Mouse (Mus musculus) midbrain, embryonic 13.5 days (tissue): Measurements from ENCODE around the gene Tmem130. TPM values are rescaled to one million over a fixed set of nuclear protein-coding genes. Genes with fewer than 3 reads are reported as not detected.
A peak's percentile ranks its signal among the peaks of the same experiment; 100 is the strongest.
"Not testable (repeated sequence)": the region's sequence is repeated elsewhere in the genome, so short reads cannot be mapped to it uniquely, and the experiment has no call there.

ENCODE experiments used
- ATAC-seq: fragments of 200-750 bp; cut with Nextera tagmentation; 2 replicates; pipeline ENCODE4 v1.8.0; 2017; ENCODE audit warnings: mild to moderate bottlenecking, moderate TSS enrichment, moderate library complexity
- H3K27ac ChIP-seq: fragments of 300-500 bp; sonication (generic); 2 replicates; pipeline ENCODE4 v1.5.1; 2015; ENCODE audit warnings: inconsistent platforms, mild to moderate bottlenecking, moderate library complexity
- H3K27me3 ChIP-seq: fragments of 300-500 bp; sonication (generic); 2 replicates; pipeline ENCODE4 v1.6.1; 2015; ENCODE audit warnings: mild to moderate bottlenecking, inconsistent platforms
- H3K36me3 ChIP-seq: fragments of 300-500 bp; sonication (generic); 2 replicates; pipeline ENCODE4 v1.6.1; 2015; ENCODE audit warnings: mild to moderate bottlenecking, inconsistent platforms
- H3K4me1 ChIP-seq: fragments of 300-500 bp; sonication (generic); replicated peaks from 2 replicates; pipeline ENCODE4 v1.6.1; 2015; ENCODE audit warnings: inconsistent platforms
- H3K4me2 ChIP-seq: fragments of 300-500 bp; sonication (generic); replicated peaks from 2 replicates; pipeline ENCODE4 v1.6.1; 2015; ENCODE audit warnings: moderate library complexity, mild to moderate bottlenecking, inconsistent platforms
- H3K4me3 ChIP-seq: fragments of 300-500 bp; sonication (generic); replicated peaks from 2 replicates; pipeline ENCODE4 v1.5.1; 2015; ENCODE audit warnings: mild to moderate bottlenecking, inconsistent platforms
- H3K9ac ChIP-seq: fragments of 300-500 bp; sonication (generic); replicated peaks from 2 replicates; pipeline ENCODE4 v1.6.1; 2015; ENCODE audit warnings: mild to moderate bottlenecking, inconsistent platforms
- H3K9me3 ChIP-seq: fragments of 300-500 bp; sonication (generic); 2 replicates; pipeline ENCODE4 v1.6.1; 2016; ENCODE audit warnings: mild to moderate bottlenecking, inconsistent platforms
- WGBS: fragments of 180-500 bp; shearing (Covaris S2); methylation state at CpG from one replicate; pipeline ENCODE4 v1.1.7; 2015; 5-methylcytosine and 5-hydroxymethylcytosine counted together
- polyA plus RNA-seq: library from polyadenylated mRNA; unstranded; fragments of >200 nt; fragmentation: Nextera tagmentation; extraction: Ambion mirVana; gene quantifications from 2 replicates; pipeline ENCODE4 v1.2.1, GENCODE M21; 2015

Gene Tmem130
- polyA plus RNA-seq, 1 experiment from 2014 or later, result 202 TPM

DNA sequence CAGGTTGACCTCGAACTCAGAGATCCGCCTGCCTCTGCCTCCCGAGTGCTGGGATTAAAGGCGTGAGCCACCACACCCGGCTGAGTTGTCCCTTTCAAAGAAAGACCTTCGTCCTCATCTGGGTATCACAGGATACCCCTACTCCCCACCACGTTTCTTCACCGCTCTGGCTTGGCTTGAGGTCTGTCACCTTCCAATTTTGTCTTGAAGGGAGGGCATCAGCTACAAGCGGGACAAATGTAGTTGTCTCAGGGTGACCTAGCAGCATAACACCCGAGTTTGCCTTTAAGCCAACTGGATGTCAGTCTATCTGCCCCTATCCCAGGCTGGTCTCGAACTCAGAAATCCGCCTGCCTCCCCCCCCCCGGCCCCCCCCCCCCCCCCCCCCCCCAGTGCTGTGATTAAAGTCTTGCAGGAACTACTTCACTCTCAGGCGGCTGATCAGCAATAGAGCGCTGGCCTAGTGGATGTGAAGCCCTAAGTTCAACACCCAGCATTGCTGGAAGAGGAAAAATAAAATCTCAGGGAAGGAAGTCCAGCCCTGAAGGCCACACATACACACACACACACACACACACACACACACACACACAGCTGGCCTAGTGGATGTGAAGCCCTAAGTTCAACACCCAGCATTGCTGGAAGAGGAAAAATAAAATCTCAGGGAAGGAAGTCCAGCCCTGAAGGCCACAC lies 5.6 kb upstream of the Tmem130 start, which contains the start of gene Trrap:
Trrap (plus strand) TSS at position 627 of the 693 bp plus-strand sequence.
- 78% methylated on average over 15 of the region's 15 CpGs for WGBS

GRCm38 (mm10) chr5:144766646-144767045 lies 5.0 kb upstream of the Tmem130 start:
- H3K9me3 ChIP-seq, result no peaks in the 10 kb centered on the region
- H3K27ac ChIP-seq, result no peak overlapping the region
- H3K4me1 ChIP-seq, result peaks cover 17% of the 10 kb centered on the region
- no peak overlapping the region for H3K4me2 ChIP-seq
- H3K27me3 ChIP-seq, result peaks cover 7% of the 10 kb centered on the region; the same call in 1 of the 2 replicates
- no peak for ATAC-seq
- peaks cover 11% of the 10 kb centered on the region for H3K36me3 ChIP-seq
- H3K4me3 ChIP-seq, result no peak overlapping the region
- 87% methylated on average over 11 of the region's 11 CpGs for WGBS
- H3K9ac ChIP-seq, result no peak overlapping the region

More for the DNA sequence above, 5.6 kb upstream of the Tmem130 start, which contains the start of gene Trrap:
- Histone ChIP-seq H3K4me3 (peak within 1 kb of the TSS; percentile 82), H3K4me1 (peaks cover 17% of the 10 kb centered on the region), H3K4me2 (peak within 1 kb of the TSS; percentile 90), H3K36me3 (peaks cover 15% of the 10 kb centered on the region), H3K9ac (peak within 1 kb of the TSS; percentile 91), H3K27ac (peak within 1 kb of the TSS; percentile 97)
- H3K9me3 ChIP-seq, H3K27me3 ChIP-seq: not testable (repeated sequence)
- peak; percentile 25 for ATAC-seq

GRCm38 (mm10) chr5:144766026-144766425 lies 4.4 kb upstream of the Tmem130 start:
- Histone ChIP-seq H3K4me1 (peaks cover 21% of the 10 kb centered on the region), H3K27ac (no peak overlapping the region), H3K27me3 (peaks cover 7% of the 10 kb centered on the region; the same call in 1 of the 2 replicates), H3K9ac (no peak overlapping the region), H3K4me2 (no peak overlapping the region), H3K36me3 (peaks cover 4% of the 10 kb centered on the region), H3K4me3 (no peak overlapping the region), H3K9me3 (no peaks in the 10 kb centered on the region)
- 85% methylated on average over 7 of the region's 7 CpGs for WGBS
- no peak for ATAC-seq

DNA sequence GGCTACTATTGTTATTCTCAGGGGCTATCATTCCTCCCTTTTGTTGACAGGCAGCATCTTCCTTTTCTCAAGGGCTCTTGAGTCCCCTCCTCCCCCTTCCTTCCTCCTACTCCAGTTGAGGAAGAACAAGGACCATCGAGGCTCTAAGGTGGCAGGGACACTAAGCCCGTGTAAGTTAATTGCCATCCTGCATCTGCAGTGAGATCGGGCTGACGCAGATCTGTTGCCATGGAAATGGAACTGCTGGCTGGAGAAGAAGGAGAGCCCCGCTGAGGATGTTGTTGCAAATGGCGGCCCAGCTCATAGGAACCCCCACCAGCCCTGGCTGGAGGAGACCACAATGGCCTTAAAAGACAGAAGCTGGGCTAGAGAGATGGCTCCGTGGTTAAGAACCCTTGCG lies 3.2 kb downstream of the Tmem130 start:
- peak overlapping the region; percentile 86 for H3K27ac ChIP-seq
- 5% methylated on average over 8 of the region's 8 CpGs for WGBS
- ATAC-seq, result peak; percentile 66
- 0 out of 2 replicates have a peak overlapping the region, but pooled peaks have one; percentile 28 for H3K9ac ChIP-seq
- H3K4me1 ChIP-seq, result peaks cover 40% of the 10 kb centered on the region
- no peaks in the 10 kb centered on the region for H3K9me3 ChIP-seq
- H3K4me3 ChIP-seq, result peak overlapping the region; percentile 1
- H3K27me3 ChIP-seq, result peaks cover 7% of the 10 kb centered on the region; the same call in 1 of the 2 replicates
- peaks cover 2% of the 10 kb centered on the region; the same call in 1 of the 2 replicates for H3K36me3 ChIP-seq
- H3K4me2 ChIP-seq, result peak overlapping the region; percentile 66

GRCm38 (mm10) chr5:144757402-144757801 lies 4.2 kb downstream of the Tmem130 start:
- H3K4me2 ChIP-seq, result peak overlapping the region; percentile 66; the same call in 1 of the 2 replicates
- peak overlapping the region; percentile 86 for H3K27ac ChIP-seq

DNA sequence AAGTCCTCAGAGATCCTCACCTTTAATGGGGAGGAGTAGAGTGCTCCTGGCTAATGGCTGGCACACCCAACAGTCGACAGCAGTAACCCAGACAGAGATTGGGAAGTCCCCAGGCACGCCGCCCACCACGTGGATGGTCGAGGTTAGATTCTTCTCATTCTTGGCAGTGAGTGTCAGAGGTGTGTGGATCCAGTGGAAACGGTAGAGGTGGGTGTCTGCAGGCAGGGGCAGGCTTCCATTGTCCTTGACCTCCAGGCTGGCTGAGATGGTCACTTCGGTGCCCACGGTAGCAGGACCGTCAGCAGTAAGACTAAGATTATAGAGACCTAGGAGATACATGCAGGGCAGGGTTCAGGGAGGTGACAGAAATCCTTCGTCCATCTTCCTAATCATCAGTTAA lies 6.4 kb downstream of the Tmem130 start:
- 82% methylated on average over 10 of the region's 10 CpGs for WGBS
- Histone ChIP-seq H3K4me3 (no peak overlapping the region), H3K27ac (no peak overlapping the region), H3K36me3 (peaks cover 13% of the 10 kb centered on the region), H3K9ac (no peak overlapping the region), H3K4me1 (peaks cover 34% of the 10 kb centered on the region), H3K27me3 (no peaks in the 10 kb centered on the region), H3K9me3 (no peaks in the 10 kb centered on the region), H3K4me2 (no peak overlapping the region)
- no peak for ATAC-seq

More at GRCm38 (mm10) chr5:144757402-144757801, 4.2 kb downstream of the Tmem130 start:
- Histone ChIP-seq H3K36me3 (peaks cover 5% of the 10 kb centered on the region), H3K9me3 (no peaks in the 10 kb centered on the region), H3K9ac (no peak overlapping the region), H3K4me3 (no peak overlapping the region), H3K4me1 (peaks cover 40% of the 10 kb centered on the region), H3K27me3 (peaks cover 4% of the 10 kb centered on the region; the same call in 1 of the 2 replicates)
- ATAC-seq, result no peak
- WGBS, result 95% methylated on average over 9 of the region's 9 CpGs

DNA sequence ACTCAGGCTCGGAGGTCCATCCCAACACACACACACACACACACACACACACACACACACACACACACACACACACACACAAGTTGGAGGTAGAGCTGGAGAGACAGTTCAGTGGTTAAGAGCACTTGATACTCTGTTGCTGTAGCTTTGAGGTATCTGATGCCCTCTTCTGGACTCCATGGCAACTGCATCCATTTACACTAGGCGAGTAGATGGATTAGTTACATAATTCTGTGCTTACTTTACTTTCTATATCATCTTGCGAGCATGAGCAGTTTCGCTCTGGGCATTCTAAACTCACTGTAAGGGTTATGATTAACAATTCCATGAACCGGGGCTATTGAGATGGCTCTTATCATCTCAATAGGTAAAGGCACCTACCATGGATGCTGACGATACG lies 8.6 kb downstream of the Tmem130 start:
- peaks cover 13% of the 10 kb centered on the region for H3K4me1 ChIP-seq
- H3K9me3 ChIP-seq, result no peaks in the 10 kb centered on the region
- H3K27ac ChIP-seq, result no peak overlapping the region
- no peak overlapping the region for H3K9ac ChIP-seq
- H3K4me3 ChIP-seq, result no peak overlapping the region
- peaks cover 34% of the 10 kb centered on the region for H3K36me3 ChIP-seq
- no peak for ATAC-seq
- H3K4me2 ChIP-seq, result no peak overlapping the region
- H3K27me3 ChIP-seq, result no peaks in the 10 kb centered on the region
- 64% methylated on average over 7 of the region's 7 CpGs for WGBS

DNA sequence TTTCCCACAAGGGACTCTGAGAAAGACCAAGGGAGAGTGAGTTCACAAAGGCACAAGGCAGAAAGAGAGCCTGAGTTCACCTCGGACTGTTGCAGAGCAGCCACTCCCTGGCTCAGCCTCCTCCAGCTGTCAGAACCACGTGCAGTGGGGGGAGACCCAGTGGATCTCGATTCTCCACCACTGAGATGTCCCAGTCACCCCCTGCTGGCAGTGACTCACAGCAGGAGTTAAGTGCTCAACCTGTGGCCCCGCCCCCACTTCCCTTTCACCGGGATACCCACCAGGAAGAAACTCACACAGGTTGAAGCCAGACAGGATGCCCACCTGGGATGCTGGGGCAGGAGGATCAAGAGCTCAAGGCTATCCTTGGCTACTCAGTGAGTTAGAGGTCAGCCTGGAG lies 9.2 kb downstream of the Tmem130 start:
- ATAC-seq, result no peak
- Histone ChIP-seq H3K9me3 (no peaks in the 10 kb centered on the region), H3K36me3 (peaks cover 37% of the 10 kb centered on the region), H3K9ac (no peak overlapping the region), H3K4me1 (peaks cover 7% of the 10 kb centered on the region), H3K4me3 (no peak overlapping the region), H3K4me2 (no peak overlapping the region), H3K27me3 (no peaks in the 10 kb centered on the region), H3K27ac (no peak overlapping the region)
- 23% methylated on average over 5 of the region's 5 CpGs for WGBS

DNA sequence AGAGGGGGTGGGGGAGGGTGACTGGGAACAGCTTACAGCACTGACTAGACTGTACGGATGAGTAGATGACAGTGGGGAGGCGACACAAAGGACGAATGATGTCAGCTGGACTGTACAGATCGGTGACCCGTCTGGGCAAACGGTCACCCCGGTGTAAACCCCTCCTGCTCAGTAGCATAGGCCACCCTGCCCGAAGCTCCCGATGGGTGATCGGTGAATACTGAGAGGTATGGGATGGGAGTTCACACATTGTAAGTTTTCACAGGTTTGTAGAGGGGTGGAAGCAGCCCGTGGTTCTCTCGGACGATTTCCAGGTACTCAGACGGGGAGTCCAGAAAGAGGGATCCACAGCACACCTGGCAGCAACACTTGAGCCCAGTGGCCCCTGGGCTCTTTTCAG lies 24.5 kb downstream of the Tmem130 start:
- 95% methylated on average over 14 of the region's 14 CpGs for WGBS
- Histone ChIP-seq H3K9ac (no peak overlapping the region), H3K36me3 (peaks cover 48% of the 10 kb centered on the region), H3K4me2 (no peak overlapping the region), H3K4me3 (no peak overlapping the region), H3K4me1 (no peaks in the 10 kb centered on the region), H3K27ac (no peak overlapping the region), H3K27me3 (no peaks in the 10 kb centered on the region), H3K9me3 (no peaks in the 10 kb centered on the region)
- no peak for ATAC-seq

DNA sequence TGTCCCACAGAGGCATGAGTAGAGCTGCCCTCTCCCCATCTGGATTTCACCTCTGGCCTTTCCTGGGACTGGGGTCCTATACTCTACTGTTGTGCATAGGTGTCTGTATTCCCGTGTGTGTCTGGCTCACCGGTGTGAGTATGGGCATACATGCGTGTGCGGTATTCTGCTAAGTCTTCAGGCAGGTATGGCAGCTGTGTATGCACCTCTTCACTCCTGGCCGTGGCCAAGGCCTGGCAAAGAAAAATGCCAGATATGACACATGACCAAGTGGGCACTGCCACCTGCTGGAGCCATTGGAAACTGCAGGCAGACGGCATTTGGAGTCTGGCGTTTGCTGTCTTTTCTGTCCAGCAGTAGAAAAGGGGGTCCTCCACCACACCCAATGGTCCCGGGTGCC lies 26.7 kb downstream of the Tmem130 start:
- no peak overlapping the region for H3K4me3 ChIP-seq
- no peaks in the 10 kb centered on the region for H3K4me1 ChIP-seq
- no peak overlapping the region for H3K27ac ChIP-seq
- peak; percentile 79 for ATAC-seq
- H3K9me3 ChIP-seq, result no peaks in the 10 kb centered on the region
- WGBS, result 30% methylated on average over 8 of the region's 8 CpGs
- peaks cover 27% of the 10 kb centered on the region for H3K36me3 ChIP-seq
- no peak overlapping the region for H3K9ac ChIP-seq
- H3K4me2 ChIP-seq, result no peak overlapping the region
- H3K27me3 ChIP-seq, result no peaks in the 10 kb centered on the region

GRCm38 (mm10) chr5:144733953-144734352 lies 27.7 kb downstream of the Tmem130 start:
- Histone ChIP-seq H3K4me1 (no peaks in the 10 kb centered on the region), H3K9ac (no peak overlapping the region), H3K27ac (no peak overlapping the region), H3K9me3 (no peaks in the 10 kb centered on the region), H3K4me3 (no peak overlapping the region), H3K27me3 (peaks cover 6% of the 10 kb centered on the region; the same call in 1 of the 2 replicates), H3K36me3 (peaks cover 20% of the 10 kb centered on the region), H3K4me2 (no peak overlapping the region)
- WGBS, result 30% methylated on average over 4 of the region's 4 CpGs
- no peak for ATAC-seq

- Histone ChIP-seq H3K9ac (no peak overlapping the region), H3K4me3 (no peak overlapping the region), H3K36me3 (no peaks in the 10 kb centered on the region), H3K27ac (no peak overlapping the region), H3K4me2 (no peak overlapping the region), H3K9me3 (no peaks in the 10 kb centered on the region), H3K27me3 (peaks cover 22% of the 10 kb centered on the region), H3K4me1 (peaks cover 21% of the 10 kb centered on the region)
- 55% methylated on average over 8 of the region's 8 CpGs for WGBS
- ATAC-seq, result no peak
Measured at GRCm38 (mm10) chr5:144729216-144729615, 32.4 kb downstream of the Tmem130 start.
